Mouse (Mus musculus): Measurements from ENCODE around the gene Snrnp70. TPM values are rescaled to one million over a fixed set of nuclear protein-coding genes. Genes with fewer than 3 reads are reported as not detected.

The Snrnp70 gene
- polyA plus RNA-seq, 2 experiments: 28.8 to 203 TPM

GRCm38 (mm10) chr7:45370475-45371311 lies 24.8 kb downstream of the Snrnp70 start, which contains the start of gene Lin7b:
Lin7b (minus strand) TSS chr7:45370583.
- Histone ChIP-seq H3K27ac (no peak within 1 kb of the TSS), H3K9me3 (ENCODE audit: control insufficient read depth, low read length) (no peaks in the 10 kb centered on the region), H3K27me3 (ENCODE audit: control insufficient read depth, insufficient read depth, low read length) (peaks cover 33% of the 10 kb centered on the region), H3K4me3 (ENCODE audit: insufficient read depth in 1 of 2, low read depth in 2 of 2, low read length in 2 of 2) (peak within 1 kb of the TSS; percentile 7 to 53), H3K9ac (replicated peaks) (no peak within 1 kb of the TSS), H3K36me3 (replicated peaks; ENCODE audit: control insufficient read depth, insufficient read depth, low read depth) (peaks cover 18% of the 10 kb centered on the region), H3K4me1 (replicated peaks; ENCODE audit: control insufficient read depth in 2 of 2, insufficient read depth in 2 of 2, low read length in 1 of 2) (peaks cover 5 to 10% of the 10 kb centered on the region in 2 experiments; a peak in 3 of 4 replicates), H3K4me2 (ENCODE audit: low read depth) (peak within 1 kb of the TSS; percentile 79)
- no peak for TF ChIP-seq EP300 (IDR thresholded peaks at IDR 0.05; ENCODE audit: low read depth)
- peak; percentile 49; the same call in 1 of the 2 replicates for TF ChIP-seq CTCF (IDR thresholded peaks at IDR 0.05; ENCODE audit: low read depth)
- WGBS (ENCODE audit: insufficient replicate concordance): 8% methylated on average over 28 of the region's 28 CpGs
- DNase-seq (ENCODE audit: low read depth in 3 of 3, low spot score in 3 of 3) (peak; percentile 71 to 81 (median 76)), ATAC-seq (ENCODE audit: insufficient read depth) (peak; percentile 72)

- ATAC-seq (ENCODE audit: insufficient read depth): no peak
- Histone ChIP-seq H3K4me1 (replicated peaks; ENCODE audit: control insufficient read depth in 2 of 2, insufficient read depth in 2 of 2, low read length in 1 of 2) (peaks cover 5 to 10% of the 10 kb centered on the region in 2 experiments; a peak in 3 of 4 replicates), H3K36me3 (replicated peaks; ENCODE audit: control insufficient read depth, insufficient read depth, low read depth) (peaks cover 13% of the 10 kb centered on the region), H3K4me2 (ENCODE audit: low read depth) (peak overlapping the region; percentile 79), H3K4me3 (ENCODE audit: insufficient read depth in 1 of 2, low read depth in 2 of 2, low read length in 2 of 2) (peak overlapping the region; percentile 7 to 53), H3K27ac (no peak overlapping the region), H3K27me3 (ENCODE audit: control insufficient read depth, insufficient read depth, low read length) (peaks cover 40% of the 10 kb centered on the region), H3K9ac (replicated peaks) (no peak overlapping the region), H3K9me3 (ENCODE audit: control insufficient read depth, low read length) (no peaks in the 10 kb centered on the region)
- 8% methylated on average over 52 of the region's 52 CpGs for WGBS (ENCODE audit: insufficient replicate concordance)
- no peak for TF ChIP-seq EP300 (IDR thresholded peaks at IDR 0.05; ENCODE audit: low read depth)
- TF ChIP-seq CTCF (IDR thresholded peaks at IDR 0.05; ENCODE audit: low read depth): no peak
- no peak for DNase-seq (ENCODE audit: low read depth in 3 of 3, low spot score in 3 of 3)
Measured at GRCm38 (mm10) chr7:45369836-45370474, 25.6 kb downstream of the Snrnp70 start.

- ATAC-seq (ENCODE audit: insufficient read depth): no peak
- Histone ChIP-seq H3K27ac (no peak overlapping the region), H3K27me3 (ENCODE audit: control insufficient read depth, insufficient read depth, low read length) (peaks cover 47% of the 10 kb centered on the region), H3K36me3 (replicated peaks; ENCODE audit: control insufficient read depth, insufficient read depth, low read depth) (peaks cover 10% of the 10 kb centered on the region), H3K9me3 (ENCODE audit: control insufficient read depth, low read length) (no peaks in the 10 kb centered on the region), H3K4me1 (replicated peaks; ENCODE audit: control insufficient read depth in 2 of 2, insufficient read depth in 2 of 2, low read length in 1 of 2) (peaks cover 5 to 10% of the 10 kb centered on the region in 2 experiments; a peak in 3 of 4 replicates), H3K9ac (replicated peaks) (no peak overlapping the region), H3K4me3 (ENCODE audit: insufficient read depth in 1 of 2, low read depth in 2 of 2, low read length in 2 of 2) (no peak overlapping the region), H3K4me2 (ENCODE audit: low read depth) (no peak overlapping the region)
- DNase-seq (ENCODE audit: low read depth in 3 of 3, low spot score in 3 of 3): no peak
- no peak for TF ChIP-seq EP300 (IDR thresholded peaks at IDR 0.05; ENCODE audit: low read depth)
- no peak for TF ChIP-seq CTCF (IDR thresholded peaks at IDR 0.05; ENCODE audit: low read depth)
- 60% methylated on average over 16 of the region's 16 CpGs for WGBS (ENCODE audit: insufficient replicate concordance)
Measured at GRCm38 (mm10) chr7:45369022-45369745, 26.4 kb downstream of the Snrnp70 start.

GRCm38 (mm10) chr7:45368178-45368577 lies 27.4 kb downstream of the Snrnp70 start:
- ATAC-seq (ENCODE audit: insufficient read depth): no peak
- H3K27ac ChIP-seq: no peak overlapping the region
- H3K4me3 ChIP-seq (ENCODE audit: insufficient read depth in 1 of 2, low read depth in 2 of 2, low read length in 2 of 2): no peak overlapping the region
- WGBS (ENCODE audit: insufficient replicate concordance): 64% methylated on average over 15 of the region's 15 CpGs
- no peak overlapping the region for H3K9ac ChIP-seq (replicated peaks)
- H3K4me1 ChIP-seq (replicated peaks; ENCODE audit: control insufficient read depth in 2 of 2, insufficient read depth in 2 of 2, low read length in 1 of 2): peaks cover 5 to 10% of the 10 kb centered on the region in 2 experiments; a peak in 3 of 4 replicates
- peaks cover 57% of the 10 kb centered on the region for H3K27me3 ChIP-seq (ENCODE audit: control insufficient read depth, insufficient read depth, low read length)
- no peak for DNase-seq (ENCODE audit: low read depth in 3 of 3, low spot score in 3 of 3)
- H3K9me3 ChIP-seq (ENCODE audit: control insufficient read depth, low read length): no peaks in the 10 kb centered on the region
- peak overlapping the region; percentile 83 for H3K4me2 ChIP-seq (ENCODE audit: low read depth)
- TF ChIP-seq CTCF (IDR thresholded peaks at IDR 0.05; ENCODE audit: low read depth) (no peak), EP300 (IDR thresholded peaks at IDR 0.05; ENCODE audit: low read depth) (no peak)
- peaks cover 2% of the 10 kb centered on the region for H3K36me3 ChIP-seq (replicated peaks; ENCODE audit: control insufficient read depth, insufficient read depth, low read depth)

Data from liver, embryonic 14.5 days (tissue).